Mouse (Mus musculus) liver, embryonic 13.5 days (tissue): ENCODE measurements around the gene Osbpl10. TPM values are rescaled to one million over a fixed set of nuclear protein-coding genes. Genes with fewer than 3 reads are reported as not detected.
A peak's percentile ranks its signal among the peaks of the same experiment; 100 is the strongest.

Experiments used
- ATAC-seq: fragments of 200-750 bp; cut with Nextera tagmentation; 2 replicates; pipeline ENCODE4 v1.8.0; 2017; ENCODE audit warnings: low read depth, mild to moderate bottlenecking, moderate number of reproducible peaks, moderate library complexity
- DNase-seq: peaks from one replicate; pipeline ENCODE4 v3.0.0; 2022
- H3K27ac ChIP-seq: fragments of 300-500 bp; sonication (generic); 2 replicates; pipeline ENCODE4 v1.5.1; 2015; ENCODE audit warnings: moderate library complexity, mild to moderate bottlenecking, inconsistent platforms
- H3K27me3 ChIP-seq: fragments of 300-500 bp; sonication (generic); 2 replicates; pipeline ENCODE4 v1.6.1; 2015; ENCODE audit warnings: mild to moderate bottlenecking, inconsistent platforms
- H3K36me3 ChIP-seq: fragments of 300-500 bp; sonication (generic); 2 replicates; pipeline ENCODE4 v1.6.1; 2015; ENCODE audit warnings: mild to moderate bottlenecking, inconsistent platforms
- H3K4me1 ChIP-seq: fragments of 300-500 bp; sonication (generic); replicated peaks from 2 replicates; pipeline ENCODE4 v1.6.1; 2015; ENCODE audit warnings: inconsistent platforms
- H3K4me2 ChIP-seq: fragments of 300-500 bp; sonication (generic); 2 replicates; pipeline ENCODE4 v1.6.1; 2015; ENCODE audit warnings: inconsistent platforms, mild to moderate bottlenecking, moderate library complexity
- H3K4me3 ChIP-seq: fragments of 300-500 bp; sonication (generic); replicated peaks from 2 replicates; pipeline ENCODE4 v1.5.1; 2015; ENCODE audit warnings: mild to moderate bottlenecking, inconsistent platforms
- H3K9ac ChIP-seq: fragments of 300-500 bp; sonication (generic); 2 replicates; pipeline ENCODE4 v1.6.1; 2015; ENCODE audit warnings: mild to moderate bottlenecking, inconsistent platforms
- H3K9me3 ChIP-seq: fragments of 300-500 bp; sonication (generic); replicated peaks from 2 replicates; pipeline ENCODE4 v1.6.1; 2016; ENCODE audit warnings: inconsistent platforms
- WGBS: fragments of 180-500 bp; shearing (Covaris S2); methylation state at CpG from one replicate; pipeline ENCODE4 v1.1.7; 2015; ENCODE audit not compliant: insufficient replicate concordance; 5-methylcytosine and 5-hydroxymethylcytosine counted together
- polyA plus RNA-seq: library from polyadenylated mRNA; unstranded; fragments of >200 nt; fragmentation: Nextera tagmentation; extraction: Ambion mirVana; gene quantifications from 2 replicates; pipeline ENCODE4 v1.2.1, GENCODE M21; 2015

The Osbpl10 gene
- polyA plus RNA-seq, 1 experiment from 2014 or later = 0.32 TPM

DNA sequence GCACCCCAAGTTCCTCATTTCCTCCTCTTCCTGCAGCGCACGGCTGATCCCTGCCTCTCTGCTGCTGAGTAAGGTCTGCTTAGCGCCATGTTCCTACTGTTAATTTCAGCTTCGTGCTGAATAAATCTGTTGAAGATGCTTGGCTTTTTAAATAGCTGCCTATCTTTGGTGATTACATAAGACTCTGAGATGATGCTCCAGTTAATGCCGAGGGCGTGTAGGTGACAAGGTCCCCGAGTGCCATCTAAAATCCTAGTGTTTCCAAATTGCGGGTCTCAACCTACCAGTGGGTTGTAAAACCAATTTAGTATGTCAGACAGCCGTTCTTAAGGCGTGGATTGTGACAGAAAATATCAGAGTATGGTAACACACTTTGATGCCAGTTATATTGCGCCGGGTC is 232.2 kb downstream of the Osbpl10 start:
- ATAC-seq (no peak), DNase-seq (no peak)
- Histone ChIP-seq H3K4me2 (no peak overlapping the region), H3K27me3 (no peaks in the 10 kb centered on the region), H3K27ac (no peak overlapping the region), H3K9me3 (no peaks in the 10 kb centered on the region; the same call in 1 of the 2 replicates), H3K4me3 (no peak overlapping the region), H3K9ac (no peak overlapping the region), H3K4me1 (peaks cover 47% of the 10 kb centered on the region), H3K36me3 (no peaks in the 10 kb centered on the region)
- WGBS = 84% methylated on average over 12 of the region's 12 CpGs

DNA sequence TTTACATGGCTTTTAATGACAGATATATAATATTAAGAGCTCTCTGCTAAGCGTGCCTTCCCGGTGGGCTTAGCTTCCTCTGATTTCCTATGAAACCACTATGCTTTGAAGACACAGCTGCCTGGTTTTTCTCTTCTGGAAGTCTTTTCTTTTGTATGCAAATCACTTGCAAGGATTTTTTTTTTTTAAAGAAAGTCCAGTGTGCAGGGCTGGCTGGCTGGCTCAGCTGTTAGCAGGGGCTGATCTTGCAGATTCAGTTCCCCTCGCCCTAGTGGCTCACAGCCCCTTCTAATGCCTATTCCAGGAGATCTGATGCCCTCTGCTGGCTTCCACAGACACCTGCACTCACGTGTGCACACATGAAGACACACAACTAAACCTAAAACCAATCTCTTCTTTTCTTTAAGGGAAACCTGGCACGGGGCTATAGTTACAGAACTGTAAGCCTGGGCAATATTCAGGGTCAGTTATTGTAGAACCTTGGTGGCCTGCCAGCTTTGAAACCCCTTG is 235.4 kb downstream of the Osbpl10 start:
- DNase-seq (no peak), ATAC-seq (no peak)
- Histone ChIP-seq H3K4me2 (no peak overlapping the region), H3K9ac (no peak overlapping the region), H3K27ac (no peak overlapping the region), H3K27me3 (no peaks in the 10 kb centered on the region), H3K36me3 (no peaks in the 10 kb centered on the region), H3K4me3 (no peak overlapping the region), H3K4me1 (peaks cover 51% of the 10 kb centered on the region), H3K9me3 (no peaks in the 10 kb centered on the region; the same call in 1 of the 2 replicates)
- 71% methylated on average over 5 of the region's 5 CpGs for WGBS

DNA sequence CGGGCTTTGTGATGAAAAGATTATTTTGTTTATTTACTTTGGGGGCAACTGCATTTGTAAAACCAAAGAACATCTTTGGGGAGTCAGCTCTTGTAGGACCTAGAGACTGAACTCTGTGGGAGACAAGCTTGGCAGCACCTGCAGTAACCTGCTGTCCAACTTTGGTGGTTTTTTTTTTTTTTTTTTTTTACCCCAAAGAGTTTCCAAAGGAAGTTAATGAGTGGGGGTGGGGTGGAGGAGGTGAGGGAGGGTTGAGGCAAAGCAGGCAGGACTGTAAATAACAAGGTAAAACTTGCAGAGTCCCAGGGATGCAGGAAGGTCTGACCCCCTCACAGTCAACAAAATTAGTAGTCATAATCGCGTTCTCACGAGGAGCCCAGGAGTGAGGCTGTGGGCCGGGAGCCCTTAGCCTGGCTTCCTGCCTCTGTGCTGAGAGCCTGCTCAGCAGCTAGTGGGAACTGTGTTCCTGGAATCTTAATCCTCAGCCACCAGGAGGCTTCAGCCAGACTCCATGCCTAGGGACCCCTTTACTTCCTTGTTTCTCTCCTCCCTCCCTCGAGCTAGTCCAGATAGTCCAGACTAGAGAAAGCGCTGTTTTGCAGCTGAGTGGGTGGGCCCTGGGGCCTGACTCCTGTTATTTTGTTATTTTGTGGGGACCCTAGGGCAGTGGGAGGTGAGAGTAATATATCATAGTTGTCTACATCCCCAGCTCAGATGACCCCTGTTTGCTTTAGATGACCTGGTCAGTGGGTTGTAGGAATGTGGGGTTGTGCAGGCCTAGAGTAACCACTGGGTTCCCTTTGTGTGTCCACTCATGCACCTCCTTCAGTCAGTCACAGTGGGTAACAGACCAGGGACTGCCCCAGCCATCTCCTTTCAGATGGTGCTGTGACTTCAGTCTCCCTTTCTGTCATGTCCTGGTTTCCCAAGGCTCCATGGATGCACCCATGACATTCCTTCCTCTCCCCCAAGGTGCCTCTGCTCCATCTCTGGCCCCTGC is 236.5 kb downstream of the Osbpl10 start:
- 38% methylated on average over 7 of the region's 7 CpGs for WGBS
- DNase-seq = no peak

DNA sequence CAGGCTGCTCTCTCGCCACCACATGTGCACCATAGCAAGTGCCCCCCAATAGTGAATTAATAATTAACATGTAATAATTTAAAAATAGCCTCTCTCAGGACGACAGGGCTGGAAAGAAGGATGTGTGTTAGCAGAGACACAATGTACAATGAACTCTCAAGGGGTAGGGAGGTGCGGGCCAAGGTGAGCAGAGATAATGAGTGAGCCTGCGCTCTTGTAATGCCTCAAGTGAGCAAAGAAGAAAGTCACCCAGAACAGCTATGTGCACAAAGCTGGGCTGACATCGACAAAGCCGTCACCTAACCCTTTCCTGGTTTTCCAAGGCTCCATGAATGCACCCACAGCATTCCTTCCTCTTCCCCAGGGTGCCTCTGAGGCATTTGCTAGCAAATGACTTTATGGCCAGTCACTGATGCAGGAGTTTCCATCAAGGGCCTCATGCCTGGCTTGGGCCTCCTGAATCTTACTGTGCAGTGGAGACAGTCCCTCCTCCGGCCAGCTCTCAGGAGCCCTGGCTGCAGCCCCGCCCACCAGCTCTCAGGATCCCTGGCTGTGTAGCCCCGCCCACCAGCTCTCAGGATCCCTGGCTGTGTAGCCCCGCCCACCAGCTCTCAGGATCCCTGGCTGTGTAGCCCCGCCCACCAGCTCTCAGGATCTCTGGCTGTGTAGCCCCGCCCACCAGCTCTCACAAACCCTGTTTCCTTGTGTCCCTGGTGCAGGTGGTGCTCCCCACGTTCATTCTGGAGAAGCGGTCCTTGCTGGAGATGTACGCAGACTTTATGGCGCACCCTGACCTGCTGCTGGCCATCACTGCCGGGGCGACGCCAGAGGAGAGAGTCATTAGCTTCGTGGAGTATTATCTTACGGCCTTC is 237.7 kb downstream of the Osbpl10 start:
- 40% methylated on average over 21 of the region's 21 CpGs for WGBS
- Histone ChIP-seq H3K9ac (no peak overlapping the region), H3K4me3 (no peak overlapping the region), H3K4me2 (peak overlapping the region; percentile 32; the same call in 1 of the 2 replicates), H3K9me3 (no peaks in the 10 kb centered on the region; the same call in 1 of the 2 replicates), H3K27ac (no peak overlapping the region), H3K4me1 (peaks cover 34% of the 10 kb centered on the region), H3K27me3 (no peaks in the 10 kb centered on the region), H3K36me3 (no peaks in the 10 kb centered on the region)
- DNase-seq = peak; percentile 78
- peak; percentile 77 for ATAC-seq

More for the DNA sequence above, 236.5 kb downstream of the Osbpl10 start:
- ATAC-seq = no peak
- H3K4me1 ChIP-seq = peaks cover 40% of the 10 kb centered on the region
- no peaks in the 10 kb centered on the region for H3K27me3 ChIP-seq
- no peak overlapping the region for H3K4me2 ChIP-seq
- H3K9ac ChIP-seq = no peak overlapping the region
- H3K4me3 ChIP-seq = no peak overlapping the region
- no peak overlapping the region for H3K27ac ChIP-seq
- no peaks in the 10 kb centered on the region for H3K36me3 ChIP-seq
- no peaks in the 10 kb centered on the region; the same call in 1 of the 2 replicates for H3K9me3 ChIP-seq

DNA sequence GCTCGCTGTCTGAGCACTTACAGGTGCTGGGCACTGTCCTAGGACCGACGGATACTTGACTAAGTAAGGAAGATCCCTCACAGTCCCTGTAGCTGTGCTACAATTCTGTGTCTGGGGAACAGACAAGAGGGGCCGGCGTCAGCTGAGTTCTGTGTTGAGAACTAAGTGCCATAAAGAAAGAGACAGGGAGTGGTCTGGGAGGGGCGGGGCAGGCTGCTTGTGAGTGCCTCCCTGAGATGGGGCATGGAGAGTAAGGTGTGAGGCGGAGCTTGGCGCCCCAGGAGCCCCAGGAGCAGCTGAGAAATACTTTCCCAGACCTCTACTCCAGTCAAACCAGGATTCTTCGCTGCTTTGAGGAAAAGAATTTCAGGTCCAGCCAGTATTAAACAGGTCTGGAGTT is 239.6 kb downstream of the Osbpl10 start:
- Histone ChIP-seq H3K4me3 (no peak overlapping the region), H3K4me1 (peaks cover 34% of the 10 kb centered on the region), H3K9ac (no peak overlapping the region), H3K27ac (no peak overlapping the region), H3K4me2 (peak overlapping the region; percentile 34; the same call in 1 of the 2 replicates), H3K9me3 (no peaks in the 10 kb centered on the region; the same call in 1 of the 2 replicates), H3K27me3 (no peaks in the 10 kb centered on the region), H3K36me3 (no peaks in the 10 kb centered on the region)
- peak; percentile 70 for ATAC-seq
- 32% methylated on average over 9 of the region's 9 CpGs for WGBS
- peak; percentile 23 for DNase-seq

DNA sequence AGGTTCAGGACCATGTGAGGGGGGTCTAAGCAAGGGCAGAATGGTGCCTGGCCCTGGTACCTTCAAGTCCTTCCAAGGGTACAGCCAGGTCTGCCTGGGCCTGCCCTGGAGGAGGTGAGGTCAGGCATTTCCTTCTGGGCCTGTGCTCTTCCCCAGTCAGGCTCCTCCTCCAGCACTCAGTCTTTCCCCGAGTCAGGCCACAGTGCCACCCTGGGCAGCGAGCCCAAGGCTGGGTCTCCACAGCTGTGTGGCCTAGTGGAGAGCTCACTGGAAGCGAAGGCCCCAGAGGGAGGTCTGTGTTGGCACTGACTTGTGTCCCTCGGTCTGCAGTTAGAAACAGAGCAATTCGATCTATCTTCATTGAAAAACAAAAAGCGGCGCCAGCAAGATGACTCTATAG is 242.1 kb downstream of the Osbpl10 start:
- Histone ChIP-seq H3K4me3 (no peak overlapping the region), H3K27ac (no peak overlapping the region), H3K9ac (no peak overlapping the region), H3K4me2 (no peak overlapping the region), H3K4me1 (peaks cover 27% of the 10 kb centered on the region), H3K9me3 (no peaks in the 10 kb centered on the region), H3K36me3 (no peaks in the 10 kb centered on the region), H3K27me3 (no peaks in the 10 kb centered on the region)
- ATAC-seq (no peak), DNase-seq (no peak)
- WGBS = 70% methylated on average over 7 of the region's 7 CpGs

DNA sequence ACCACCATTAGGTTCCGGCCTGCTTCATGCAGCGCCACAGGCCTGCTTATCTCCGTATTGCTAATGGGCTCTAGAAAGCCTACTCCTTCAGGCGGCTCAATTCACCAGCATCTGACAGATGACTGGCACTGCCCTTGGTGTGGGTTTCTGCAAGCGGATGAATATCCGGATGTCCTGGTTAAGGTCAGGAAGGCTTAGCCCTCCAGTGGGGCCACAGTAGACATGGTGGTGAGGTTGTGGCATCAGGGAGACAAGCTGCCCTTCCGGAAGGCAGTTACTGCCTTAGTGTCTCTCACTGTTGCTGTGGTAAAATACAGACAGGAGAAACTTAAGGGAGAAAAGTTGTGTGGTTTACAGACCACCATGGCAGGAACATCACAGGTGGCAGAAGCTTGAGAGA is 242.9 kb downstream of the Osbpl10 start:
- no peak for ATAC-seq
- Histone ChIP-seq H3K36me3 (no peaks in the 10 kb centered on the region), H3K27ac (no peak overlapping the region), H3K27me3 (no peaks in the 10 kb centered on the region), H3K4me2 (no peak overlapping the region), H3K9me3 (no peaks in the 10 kb centered on the region), H3K4me3 (no peak overlapping the region), H3K9ac (no peak overlapping the region), H3K4me1 (peaks cover 19% of the 10 kb centered on the region)
- DNase-seq = no peak
- WGBS = 64% methylated on average over 7 of the region's 7 CpGs

DNA sequence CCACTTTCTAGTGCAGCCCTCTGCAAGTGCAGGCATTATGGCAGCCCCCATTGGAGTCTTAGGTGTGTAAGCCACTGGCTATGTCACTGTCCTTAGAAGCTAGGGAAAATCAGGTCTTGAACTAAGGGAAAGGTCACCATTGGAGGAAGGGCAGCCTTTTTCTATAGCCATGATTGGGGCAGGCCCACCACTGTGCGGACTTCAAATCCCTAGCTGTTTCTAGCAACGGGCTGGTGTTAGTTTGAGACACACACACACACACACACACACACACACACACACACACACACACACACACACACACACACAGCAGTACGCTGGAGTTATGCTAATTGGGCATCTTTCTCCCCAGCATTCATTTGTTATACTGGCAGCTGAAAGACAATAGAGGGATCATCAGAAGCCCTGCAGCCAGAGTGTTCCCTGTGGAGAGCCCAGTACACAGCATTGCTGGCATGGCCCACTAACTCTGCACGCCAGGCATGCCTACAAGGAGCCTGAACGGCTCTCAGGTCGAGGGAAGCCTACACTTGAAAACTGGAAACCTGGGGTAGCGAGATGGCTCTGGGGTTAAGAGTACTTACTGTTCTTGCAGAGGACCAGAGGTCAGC is 246.5 kb downstream of the Osbpl10 start:
- 65% methylated on average over 7 of the region's 7 CpGs for WGBS
- no peak for ATAC-seq

DNA sequence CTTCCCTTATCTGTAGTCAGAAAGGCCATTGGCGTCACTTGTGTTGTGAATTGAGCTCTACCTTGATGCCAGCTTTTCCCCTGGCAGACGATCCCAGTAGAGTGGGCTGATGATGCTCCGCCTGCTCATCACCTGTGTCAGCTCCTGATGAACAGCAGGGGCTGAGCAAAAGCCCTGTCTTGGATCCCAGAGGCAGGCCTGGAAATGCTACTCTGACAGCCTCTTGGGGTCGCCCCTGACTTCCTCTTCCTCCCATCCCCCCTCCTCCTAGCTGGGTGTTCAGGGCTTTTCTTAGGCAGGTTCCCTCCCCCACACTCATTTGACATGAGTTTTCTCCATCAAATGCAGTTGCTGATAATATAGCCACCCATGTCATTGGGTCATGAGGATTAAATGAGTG is 250.8 kb downstream of the Osbpl10 start:
- WGBS = 44% methylated on average over 4 of the region's 4 CpGs

More for the DNA sequence above, 246.5 kb downstream of the Osbpl10 start:
- Histone ChIP-seq H3K36me3 (no peaks in the 10 kb centered on the region), H3K4me2 (no peak overlapping the region), H3K27me3 (no peaks in the 10 kb centered on the region), H3K27ac (no peak overlapping the region), H3K4me3 (no peak overlapping the region), H3K9me3 (no peaks in the 10 kb centered on the region), H3K4me1 (no peaks in the 10 kb centered on the region; the same call in 1 of the 2 replicates), H3K9ac (no peak overlapping the region)
- no peak for DNase-seq

DNA sequence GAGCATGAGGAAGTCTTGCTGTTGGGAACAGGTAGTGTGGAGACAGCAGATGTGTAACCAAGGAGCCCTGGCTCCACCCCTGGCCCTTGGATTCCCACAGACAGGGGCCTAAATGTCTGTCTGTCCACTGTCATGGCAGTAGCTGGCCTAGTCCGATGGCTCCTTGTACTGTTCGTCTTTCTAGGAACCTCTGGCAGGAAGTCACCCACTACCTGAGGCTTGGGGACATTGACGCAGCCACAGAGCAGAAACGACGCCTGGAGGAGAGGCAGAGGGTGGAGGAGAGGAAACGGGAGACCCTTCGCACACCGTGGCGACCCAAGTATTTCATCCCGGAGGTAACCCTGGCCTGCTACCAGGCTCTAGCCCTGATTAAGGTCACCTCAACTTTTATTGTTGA is 251.3 kb downstream of the Osbpl10 start:
- Histone ChIP-seq H3K36me3 (no peaks in the 10 kb centered on the region), H3K9ac (no peak overlapping the region), H3K4me3 (no peak overlapping the region), H3K27me3 (no peaks in the 10 kb centered on the region), H3K27ac (no peak overlapping the region), H3K4me2 (no peak overlapping the region), H3K4me1 (no peaks in the 10 kb centered on the region), H3K9me3 (no peaks in the 10 kb centered on the region)
- DNase-seq (no peak), ATAC-seq (no peak)
- 75% methylated on average over 10 of the region's 10 CpGs for WGBS

More for the DNA sequence above, 250.8 kb downstream of the Osbpl10 start:
- Histone ChIP-seq H3K4me2 (no peak overlapping the region), H3K4me1 (no peaks in the 10 kb centered on the region), H3K9ac (no peak overlapping the region), H3K36me3 (no peaks in the 10 kb centered on the region), H3K27me3 (no peaks in the 10 kb centered on the region), H3K9me3 (no peaks in the 10 kb centered on the region), H3K27ac (no peak overlapping the region), H3K4me3 (no peak overlapping the region)
- DNase-seq (no peak), ATAC-seq (no peak)
